Mouse (Mus musculus): ENCODE measurements at regions not wholly inside any gene's neighbourhood (a gene's known extent, or its start where the extent isn't known, plus 50 kb on each side); places are given as distances from the start of the nearest gene placed in this dataset.

DNA sequence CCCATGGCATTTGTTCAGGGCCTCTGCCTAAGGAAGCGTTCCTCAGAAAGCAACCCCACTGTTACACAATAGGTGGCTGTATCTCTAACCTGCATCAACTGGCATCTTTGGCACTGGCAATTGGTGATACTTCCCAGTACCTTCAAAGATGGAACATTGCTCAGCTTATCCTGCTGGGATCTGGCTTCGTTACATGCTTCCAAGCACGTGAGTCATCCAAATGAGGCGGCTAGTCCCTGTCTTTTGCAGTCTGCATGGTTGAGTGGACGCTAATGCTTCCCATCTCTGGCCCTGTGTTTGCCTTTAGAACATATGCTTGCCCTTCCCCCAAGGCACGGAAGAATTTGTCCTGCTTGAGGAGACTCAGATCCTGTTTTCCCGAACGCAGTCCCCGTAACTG, 380.2 kb downstream of the Atp23 start:
- ATAC-seq (ENCODE audit: insufficient number of reproducible peaks, insufficient read depth, low FRiP score, low read depth), result no peak
- H3K27me3 ChIP-seq (ENCODE audit: control insufficient read depth, insufficient read depth, low read length), result no peaks in the 10 kb centered on the region
- no peak overlapping the region for H3K4me3 ChIP-seq (ENCODE audit: low read depth, low read length)
- no peak overlapping the region for H3K27ac ChIP-seq (ENCODE audit: low read length)
- 79% methylated on average over 9 of the region's 9 CpGs for WGBS
- H3K36me3 ChIP-seq (ENCODE audit: control insufficient read depth, insufficient read depth, low read length), result no peaks in the 10 kb centered on the region
- H3K4me2 ChIP-seq (replicated peaks; ENCODE audit: low read depth, low read length), result no peak overlapping the region
- 0 out of 2 replicates have a peak, but pooled peaks cover 3% of the 10 kb centered on the region for H3K4me1 ChIP-seq (ENCODE audit: control insufficient read depth, insufficient read depth, low read length)
- H3K9ac ChIP-seq (replicated peaks; ENCODE audit: low read depth, low read length), result no peak overlapping the region
- H3K9me3 ChIP-seq (ENCODE audit: control insufficient read depth, low read depth, low read length), result no peaks in the 10 kb centered on the region

DNA sequence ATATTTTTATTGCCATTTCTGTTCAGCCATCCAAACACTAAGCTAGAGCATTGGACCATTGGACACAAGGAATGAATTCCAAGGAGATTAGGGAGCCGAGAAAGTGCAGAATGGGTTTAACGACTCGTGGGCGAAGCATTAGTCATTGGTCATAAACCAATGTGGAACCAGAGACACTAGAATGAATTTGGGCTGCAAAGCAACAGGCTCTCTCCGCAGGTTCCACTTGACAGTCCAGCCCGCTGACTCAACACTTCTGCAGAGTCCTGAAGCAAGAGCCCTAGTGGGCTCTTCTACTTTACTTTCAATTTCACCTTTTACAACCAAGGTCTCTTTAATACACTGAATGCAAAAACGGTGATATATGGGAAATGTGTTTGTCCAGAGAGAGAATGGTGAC, 388.0 kb downstream of the Atp23 start:
- Histone ChIP-seq H3K36me3 (ENCODE audit: control insufficient read depth, insufficient read depth, low read length) (no peaks in the 10 kb centered on the region), H3K4me1 (ENCODE audit: control insufficient read depth, insufficient read depth, low read length) (no peaks in the 10 kb centered on the region), H3K27ac (ENCODE audit: low read length) (no peak overlapping the region), H3K4me3 (ENCODE audit: low read depth, low read length) (no peak overlapping the region), H3K4me2 (replicated peaks; ENCODE audit: low read depth, low read length) (no peak overlapping the region), H3K9me3 (ENCODE audit: control insufficient read depth, low read depth, low read length) (no peaks in the 10 kb centered on the region), H3K27me3 (ENCODE audit: control insufficient read depth, insufficient read depth, low read length) (no peaks in the 10 kb centered on the region), H3K9ac (replicated peaks; ENCODE audit: low read depth, low read length) (no peak overlapping the region)
- no peak for ATAC-seq (ENCODE audit: insufficient number of reproducible peaks, insufficient read depth, low FRiP score, low read depth)
- 90% methylated on average over 7 of the region's 7 CpGs for WGBS

DNA sequence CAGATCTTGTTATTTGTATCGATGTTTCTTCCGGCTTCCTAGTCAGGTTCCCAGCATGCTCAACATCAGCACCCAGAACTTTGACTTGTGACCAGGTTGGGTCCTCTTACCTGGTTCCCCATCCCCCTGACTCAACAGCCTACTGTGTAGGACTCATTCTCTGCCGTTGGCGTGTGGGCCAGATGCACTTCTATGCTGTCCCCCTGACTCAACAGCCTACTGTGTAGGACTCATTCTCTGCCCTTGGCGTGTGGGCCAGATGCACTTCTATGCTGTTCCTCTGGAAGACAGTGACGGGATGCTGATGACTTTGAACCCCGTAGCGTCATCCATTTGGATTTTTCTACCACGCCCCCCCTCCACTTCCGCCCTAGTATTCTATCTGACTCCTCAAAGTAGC, 389.6 kb downstream of the Atp23 start:
- Histone ChIP-seq H3K27me3 (ENCODE audit: control insufficient read depth, insufficient read depth, low read length) (no peaks in the 10 kb centered on the region), H3K36me3 (ENCODE audit: control insufficient read depth, insufficient read depth, low read length) (no peaks in the 10 kb centered on the region), H3K9ac (replicated peaks; ENCODE audit: low read depth, low read length) (no peak overlapping the region), H3K4me2 (replicated peaks; ENCODE audit: low read depth, low read length) (no peak overlapping the region), H3K27ac (ENCODE audit: low read length) (no peak overlapping the region), H3K4me1 (ENCODE audit: control insufficient read depth, insufficient read depth, low read length) (no peaks in the 10 kb centered on the region), H3K9me3 (ENCODE audit: control insufficient read depth, low read depth, low read length) (no peaks in the 10 kb centered on the region), H3K4me3 (ENCODE audit: low read depth, low read length) (no peak overlapping the region)
- 98% methylated on average over 10 of the region's 10 CpGs for WGBS
- ATAC-seq (ENCODE audit: insufficient number of reproducible peaks, insufficient read depth, low FRiP score, low read depth), result no peak

DNA sequence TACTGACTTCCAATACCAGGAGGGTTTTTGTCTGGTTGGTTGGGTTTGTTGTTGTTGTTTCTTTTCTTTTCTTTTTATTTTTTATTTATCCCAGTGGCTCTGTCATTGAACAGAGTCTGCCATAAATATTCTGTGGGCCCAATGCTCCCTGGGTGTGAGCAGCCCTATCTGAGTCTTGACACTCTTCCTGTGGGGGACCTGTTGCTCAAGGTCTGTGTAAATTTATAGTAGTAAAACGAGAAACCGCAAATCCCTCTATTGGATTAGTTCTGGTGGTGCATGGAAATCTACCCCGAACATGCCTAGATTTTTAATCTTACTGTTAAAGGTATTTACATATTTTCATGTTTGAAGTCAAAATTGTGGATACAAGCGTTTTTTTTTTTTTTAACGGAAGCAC, 395.2 kb downstream of the Atp23 start:
- H3K4me1 ChIP-seq (ENCODE audit: control insufficient read depth, insufficient read depth, low read length), result no peaks in the 10 kb centered on the region
- H3K27me3 ChIP-seq (ENCODE audit: control insufficient read depth, insufficient read depth, low read length), result no peaks in the 10 kb centered on the region
- H3K4me3 ChIP-seq (ENCODE audit: low read depth, low read length), result no peak overlapping the region
- H3K9ac ChIP-seq (replicated peaks; ENCODE audit: low read depth, low read length), result no peak overlapping the region
- no peak overlapping the region for H3K27ac ChIP-seq (ENCODE audit: low read length)
- 84% methylated on average over 5 of the region's 5 CpGs for WGBS
- no peaks in the 10 kb centered on the region for H3K9me3 ChIP-seq (ENCODE audit: control insufficient read depth, low read depth, low read length)
- ATAC-seq (ENCODE audit: insufficient number of reproducible peaks, insufficient read depth, low FRiP score, low read depth), result no peak
- no peak overlapping the region for H3K4me2 ChIP-seq (replicated peaks; ENCODE audit: low read depth, low read length)
- H3K36me3 ChIP-seq (ENCODE audit: control insufficient read depth, insufficient read depth, low read length), result no peaks in the 10 kb centered on the region

DNA sequence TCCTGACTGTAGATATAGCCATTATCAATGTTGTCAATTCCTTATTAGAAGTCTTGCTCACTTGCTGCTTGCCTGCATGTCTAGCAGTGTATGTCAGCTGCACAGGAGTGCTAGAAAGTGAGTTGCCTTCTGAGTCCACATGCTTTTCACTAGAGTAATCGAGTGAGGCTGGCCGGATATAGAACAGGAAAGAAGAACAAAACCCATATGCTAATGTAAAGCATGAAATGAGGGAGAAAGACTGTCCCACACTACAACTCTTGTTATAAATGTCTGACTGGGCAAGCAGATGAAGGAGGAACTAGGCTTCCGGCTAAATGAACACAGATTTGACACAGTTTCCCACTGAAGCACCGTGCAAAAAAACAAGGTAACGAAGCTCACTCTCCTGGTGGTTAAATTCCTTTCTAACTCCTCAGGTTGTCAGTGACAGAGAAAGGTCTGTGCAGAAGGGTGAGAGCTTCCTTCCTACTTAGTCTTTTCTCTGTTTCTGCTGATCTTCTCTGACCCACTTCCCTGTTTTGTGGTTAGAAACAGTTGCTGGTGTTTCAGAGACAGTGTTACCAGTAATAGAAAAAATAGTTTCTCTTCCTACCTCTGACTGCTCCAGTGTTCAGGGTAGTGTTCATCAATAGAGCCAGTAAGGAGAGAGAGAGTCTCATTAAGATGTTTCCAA, 399.0 kb downstream of the Atp23 start:
- 61% methylated on average over 5 of the region's 5 CpGs for WGBS
- Histone ChIP-seq H3K27ac (ENCODE audit: low read length) (no peak overlapping the region), H3K9me3 (ENCODE audit: control insufficient read depth, low read depth, low read length) (no peaks in the 10 kb centered on the region), H3K4me3 (ENCODE audit: low read depth, low read length) (no peak overlapping the region), H3K9ac (replicated peaks; ENCODE audit: low read depth, low read length) (no peak overlapping the region), H3K4me2 (replicated peaks; ENCODE audit: low read depth, low read length) (no peak overlapping the region), H3K4me1 (ENCODE audit: control insufficient read depth, insufficient read depth, low read length) (no peaks in the 10 kb centered on the region), H3K27me3 (ENCODE audit: control insufficient read depth, insufficient read depth, low read length) (no peaks in the 10 kb centered on the region), H3K36me3 (ENCODE audit: control insufficient read depth, insufficient read depth, low read length) (no peaks in the 10 kb centered on the region)
- no peak for ATAC-seq (ENCODE audit: insufficient number of reproducible peaks, insufficient read depth, low FRiP score, low read depth)

DNA sequence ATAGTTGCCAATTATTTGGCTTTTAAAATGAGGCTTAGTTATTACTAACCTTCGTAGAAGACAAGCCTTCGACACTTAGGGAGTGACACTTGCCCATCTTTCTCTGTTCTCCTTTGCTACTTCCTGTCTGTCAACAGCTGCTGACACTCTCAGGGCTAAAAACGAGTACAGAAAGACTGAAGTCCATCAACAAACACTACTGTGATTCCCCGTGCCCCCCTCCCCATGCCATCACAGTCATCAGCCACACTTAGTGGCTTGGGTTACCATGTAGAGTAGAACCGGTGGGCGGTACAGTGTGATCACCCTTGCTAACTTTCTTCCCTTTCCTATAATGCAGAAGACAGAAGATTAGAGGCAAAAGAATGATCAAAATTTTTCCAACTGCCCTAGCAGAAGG, 402.4 kb downstream of the Atp23 start:
- H3K4me2 ChIP-seq (replicated peaks; ENCODE audit: low read depth, low read length), result no peak overlapping the region
- no peaks in the 10 kb centered on the region for H3K4me1 ChIP-seq (ENCODE audit: control insufficient read depth, insufficient read depth, low read length)
- no peak overlapping the region for H3K9ac ChIP-seq (replicated peaks; ENCODE audit: low read depth, low read length)
- ATAC-seq (ENCODE audit: insufficient number of reproducible peaks, insufficient read depth, low FRiP score, low read depth), result no peak
- H3K27ac ChIP-seq (ENCODE audit: low read length), result no peak overlapping the region
- no peaks in the 10 kb centered on the region for H3K36me3 ChIP-seq (ENCODE audit: control insufficient read depth, insufficient read depth, low read length)
- WGBS, result 78% methylated on average over 6 of the region's 6 CpGs
- no peak overlapping the region for H3K4me3 ChIP-seq (ENCODE audit: low read depth, low read length)
- H3K9me3 ChIP-seq (ENCODE audit: control insufficient read depth, low read depth, low read length), result no peaks in the 10 kb centered on the region
- no peaks in the 10 kb centered on the region for H3K27me3 ChIP-seq (ENCODE audit: control insufficient read depth, insufficient read depth, low read length)

DNA sequence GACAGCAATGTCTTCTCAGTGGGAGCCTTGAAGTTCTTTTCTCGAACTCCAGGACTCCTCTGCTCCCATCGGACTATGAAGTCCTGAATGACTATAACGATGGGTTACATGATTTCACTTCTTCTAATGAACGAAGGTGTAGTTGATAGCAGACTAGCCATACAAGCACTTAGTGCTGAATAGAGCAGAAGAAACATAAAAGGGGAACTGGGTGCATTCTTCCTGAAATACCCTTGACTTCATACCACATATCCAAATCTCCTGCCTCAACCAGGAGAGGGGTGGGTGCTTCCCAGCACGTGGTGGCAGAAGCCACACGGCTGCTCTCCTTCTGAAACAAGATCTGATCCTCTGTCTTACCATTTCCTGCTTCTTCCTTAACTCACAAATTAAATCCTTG, 407.4 kb downstream of the Atp23 start:
- 86% methylated on average over 6 of the region's 6 CpGs for WGBS
- Histone ChIP-seq H3K4me3 (ENCODE audit: low read depth, low read length) (no peak overlapping the region), H3K4me1 (ENCODE audit: control insufficient read depth, insufficient read depth, low read length) (no peaks in the 10 kb centered on the region), H3K4me2 (replicated peaks; ENCODE audit: low read depth, low read length) (no peak overlapping the region), H3K27me3 (ENCODE audit: control insufficient read depth, insufficient read depth, low read length) (no peaks in the 10 kb centered on the region), H3K27ac (ENCODE audit: low read length) (no peak overlapping the region), H3K9me3 (ENCODE audit: control insufficient read depth, low read depth, low read length) (no peaks in the 10 kb centered on the region), H3K36me3 (ENCODE audit: control insufficient read depth, insufficient read depth, low read length) (no peaks in the 10 kb centered on the region), H3K9ac (replicated peaks; ENCODE audit: low read depth, low read length) (no peak overlapping the region)
- ATAC-seq (ENCODE audit: insufficient number of reproducible peaks, insufficient read depth, low FRiP score, low read depth), result no peak

DNA sequence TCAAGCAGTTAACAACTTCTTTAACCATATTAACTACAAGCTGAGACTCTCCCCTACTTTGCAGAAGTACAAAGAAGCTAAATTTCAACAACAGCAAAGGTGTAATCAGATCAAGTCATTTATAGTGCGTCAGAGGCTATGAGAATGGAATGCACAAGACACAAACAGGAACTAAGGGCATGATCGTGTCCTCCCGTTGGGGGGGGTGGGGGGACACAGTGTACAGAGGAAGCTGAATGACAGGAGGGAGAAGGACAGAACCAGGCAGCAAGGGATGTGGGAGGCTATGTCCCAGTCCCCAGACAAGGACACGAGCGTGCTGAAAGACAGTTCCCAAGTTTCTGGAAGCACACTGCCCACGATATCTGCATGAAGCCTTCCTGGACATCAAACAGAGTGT, 408.9 kb downstream of the Atp23 start:
- 67% methylated on average over 6 of the region's 6 CpGs for WGBS
- Histone ChIP-seq H3K4me3 (ENCODE audit: low read depth, low read length) (no peak overlapping the region), H3K27me3 (ENCODE audit: control insufficient read depth, insufficient read depth, low read length) (no peaks in the 10 kb centered on the region), H3K36me3 (ENCODE audit: control insufficient read depth, insufficient read depth, low read length) (no peaks in the 10 kb centered on the region), H3K9me3 (ENCODE audit: control insufficient read depth, low read depth, low read length) (no peaks in the 10 kb centered on the region), H3K4me2 (replicated peaks; ENCODE audit: low read depth, low read length) (no peak overlapping the region), H3K4me1 (ENCODE audit: control insufficient read depth, insufficient read depth, low read length) (no peaks in the 10 kb centered on the region), H3K27ac (ENCODE audit: low read length) (no peak overlapping the region), H3K9ac (replicated peaks; ENCODE audit: low read depth, low read length) (no peak overlapping the region)
- no peak for ATAC-seq (ENCODE audit: insufficient number of reproducible peaks, insufficient read depth, low FRiP score, low read depth)

DNA sequence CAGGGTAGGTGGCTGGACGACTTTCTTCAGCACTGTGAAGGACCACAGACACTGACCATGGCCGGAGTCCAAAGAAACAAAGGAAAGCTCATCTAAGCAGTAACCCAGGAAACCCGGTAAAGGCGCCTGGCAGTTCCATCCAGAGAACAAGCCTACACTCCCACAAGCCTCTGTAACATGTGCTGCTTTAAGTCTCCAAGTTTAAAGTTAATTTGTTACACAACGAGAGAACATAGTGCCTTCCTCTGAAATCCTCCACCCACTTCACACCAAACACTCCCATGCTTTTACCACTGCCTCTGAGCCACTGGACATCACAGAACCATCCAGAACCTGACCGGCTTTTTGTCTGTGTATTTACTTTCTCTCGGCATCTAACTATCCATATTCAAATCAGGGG, 416.0 kb downstream of the Atp23 start:
- H3K27me3 ChIP-seq (ENCODE audit: control insufficient read depth, insufficient read depth, low read length), result no peaks in the 10 kb centered on the region
- no peaks in the 10 kb centered on the region for H3K36me3 ChIP-seq (ENCODE audit: control insufficient read depth, insufficient read depth, low read length)
- no peaks in the 10 kb centered on the region for H3K9me3 ChIP-seq (ENCODE audit: control insufficient read depth, low read depth, low read length)
- no peak overlapping the region for H3K9ac ChIP-seq (replicated peaks; ENCODE audit: low read depth, low read length)
- no peaks in the 10 kb centered on the region for H3K4me1 ChIP-seq (ENCODE audit: control insufficient read depth, insufficient read depth, low read length)
- H3K27ac ChIP-seq (ENCODE audit: low read length), result no peak overlapping the region
- no peak for ATAC-seq (ENCODE audit: insufficient number of reproducible peaks, insufficient read depth, low FRiP score, low read depth)
- 83% methylated on average over 7 of the region's 7 CpGs for WGBS
- H3K4me3 ChIP-seq (ENCODE audit: low read depth, low read length), result no peak overlapping the region
- H3K4me2 ChIP-seq (replicated peaks; ENCODE audit: low read depth, low read length), result no peak overlapping the region

Data from stomach, embryonic 14.5 days (tissue).